Mouse (Mus musculus): ENCODE data around the gene Tmem41a. TPM values are rescaled to one million over a fixed set of nuclear protein-coding genes. Genes with fewer than 3 reads are reported as not detected.

Tmem41a gene
- polyA plus RNA-seq (2012; rRNA removed): 31.5 and 32.0 TPM in 2 replicates

DNA sequence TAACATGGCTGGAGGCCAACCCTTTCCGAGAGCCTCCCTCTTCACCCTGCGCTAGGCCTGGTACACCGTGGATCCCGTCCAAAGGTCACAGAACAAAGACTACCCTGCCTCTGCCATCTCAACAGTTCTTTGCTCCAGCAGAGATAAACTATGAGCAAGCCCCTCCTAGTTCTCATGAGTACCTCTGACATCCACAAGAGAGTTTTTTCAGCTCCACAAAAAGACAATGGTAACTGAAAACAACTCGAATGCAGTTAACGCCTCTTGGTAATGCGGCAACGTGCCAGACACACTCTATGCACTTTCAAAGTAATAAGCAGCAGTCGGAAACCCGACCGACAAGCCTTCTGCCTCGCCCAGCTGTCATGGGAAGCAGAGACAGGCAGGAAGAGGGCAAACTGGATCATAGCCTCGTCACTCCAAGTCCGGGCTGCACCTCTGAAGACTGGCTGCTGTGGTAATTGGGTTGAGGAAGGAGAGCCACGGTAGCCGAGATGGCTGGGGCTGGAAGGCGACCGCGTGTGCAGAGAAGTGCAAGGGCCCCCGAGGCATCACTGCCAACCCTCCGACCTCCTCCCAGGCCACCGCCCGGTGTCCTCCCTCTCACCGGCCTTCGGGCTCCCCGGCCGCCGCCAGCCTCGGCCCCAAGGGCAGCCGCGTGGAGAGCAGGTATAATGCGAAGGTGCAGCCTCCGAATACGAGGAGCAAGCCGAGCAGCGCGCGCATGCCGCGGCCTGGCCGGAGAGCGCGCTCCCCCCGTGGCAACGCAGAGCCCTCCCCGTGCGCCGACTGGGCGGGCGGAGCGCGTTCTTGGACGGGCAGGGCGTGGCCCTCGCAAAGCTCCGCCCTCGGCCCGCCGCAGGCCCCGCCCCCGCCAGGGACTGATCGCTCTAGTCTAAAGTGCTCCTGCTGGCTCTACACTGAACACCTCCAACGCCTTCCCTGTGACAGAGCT is at the start of gene Tmem41a:
Tmem41a (minus strand) TSS at position 792 of the 955 bp plus-strand sequence.

DNA sequence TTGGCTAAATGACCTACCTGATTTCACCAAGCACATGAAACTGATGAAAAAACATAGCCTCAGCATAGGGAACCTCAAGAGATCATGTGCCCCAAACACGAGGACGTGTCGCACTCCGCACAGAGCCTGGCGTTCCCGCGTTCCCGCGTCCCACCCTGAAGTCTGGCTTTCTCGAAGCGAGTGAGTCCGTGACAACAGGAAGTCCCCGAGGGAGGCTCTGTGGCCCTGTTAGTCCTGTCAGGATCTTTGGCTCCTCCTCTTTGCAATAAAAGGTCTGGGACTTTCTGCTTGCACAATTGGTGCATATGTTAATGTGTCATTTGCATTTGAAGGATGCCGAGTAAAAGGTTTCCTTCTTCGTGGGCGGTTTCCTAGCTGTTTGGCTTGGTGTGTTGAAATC is 48.0 kb upstream of the Tmem41a start, which contains the start of gene Liph:
Liph (minus strand) TSS at position 360 of the 400 bp plus-strand sequence.

Other genes with a start within 250 kb of the Tmem41a start
- 2.2 and 2.5 TPM in 2 replicates for gene Ehhadh, start 159.7 kb downstream of the Tmem41a start, polyA plus RNA-seq (2012; rRNA removed)
- gene Map3k13, start 153.2 kb downstream of the Tmem41a start, polyA plus RNA-seq (2012; rRNA removed): 6.6 and 7.1 TPM in 2 replicates
- 0.39 and 0.57 TPM in 2 replicates for gene Liph, start 48.1 kb upstream of the Tmem41a start, polyA plus RNA-seq (2012; rRNA removed)
- 39.6 and 42.3 TPM in 2 replicates for gene Senp2, start 61.9 kb upstream of the Tmem41a start, polyA plus RNA-seq (2012; rRNA removed)
- 9.8 and 10.1 TPM in 2 replicates for gene Igf2bp2, start 215.7 kb upstream of the Tmem41a start, polyA plus RNA-seq (2012; rRNA removed)